In genomic region chr8:47932028-47932790, GRCm38 (mm10) we compare ENCODE assay signal across 9 mouse cellular contexts. TPM values are rescaled to one million over a fixed set of nuclear protein-coding genes. Genes with fewer than 3 reads are reported as not detected.
DNase-seq lines count a peak whose midpoint lies in the region; ATAC-seq and TF ChIP-seq lines count a peak whose summit lies in the region.
"Had no signal": no experiment of that assay in that cellular context is flagged by ENCODE, and none has a peak within 500 bp of the region (broad histone marks: within the 10 kb centered on the region; RNA-seq: fewer than 3 reads in every experiment).

No protein-coding gene starts in this region.

- H3K4me1 ChIP-seq in kidney, embryonic 14.5 days (ENCODE audit: control insufficient read depth, insufficient read depth, low read length), result peaks cover 25% of the 10 kb centered on the region
- H3K4me1 ChIP-seq in embryonic fibroblast, embryonic 13.5 days (ENCODE audit: control insufficient read depth, insufficient read depth, low read length), result peaks cover 35% of the 10 kb centered on the region
- peaks cover 39% of the 10 kb centered on the region for H3K4me1 ChIP-seq in intestine, embryonic 14.5 days (replicated peaks; ENCODE audit: control insufficient read depth, insufficient read depth, low read length)
- peaks cover 28% of the 10 kb centered on the region for H3K4me1 ChIP-seq in lung, embryonic 14.5 days (ENCODE audit: insufficient read depth)
- H3K4me1 ChIP-seq in stomach, embryonic 16.5 days (ENCODE audit: control insufficient read depth, insufficient read depth, low read length), result peaks cover 26% of the 10 kb centered on the region
- no peaks in the 10 kb centered on the region; the same call in 1 of the 2 replicates for H3K4me1 ChIP-seq in thymus, adult 2 months (replicated peaks; ENCODE audit: control insufficient read depth, insufficient read depth, low read length)

- ATAC-seq in kidney, embryonic 14.5 days (ENCODE audit: low FRiP score, low TSS enrichment), result peak; percentile 73
- ATAC-seq in intestine, embryonic 14.5 days (replicated peaks; ENCODE audit: low FRiP score, low TSS enrichment, low read depth), result peak; percentile 65
- ATAC-seq in lung, embryonic 14.5 days (ENCODE audit: insufficient read depth), result peak; percentile 84
- ATAC-seq in stomach, embryonic 16.5 days (ENCODE audit: insufficient read depth, low FRiP score), result peak; percentile 78

- H3K4me3 ChIP-seq in kidney, embryonic 14.5 days (ENCODE audit: low read length), result no peak overlapping the region
- no peak overlapping the region for H3K4me3 ChIP-seq in embryonic fibroblast, embryonic 13.5 days (ENCODE audit: insufficient read depth, low read length)
- H3K4me3 ChIP-seq in intestine, embryonic 14.5 days (ENCODE audit: low read depth, low read length), result no peak overlapping the region
- peak overlapping the region; percentile 14 for H3K4me3 ChIP-seq in lung, embryonic 14.5 days (ENCODE audit: low read depth, low read length)
- H3K4me3 ChIP-seq in stomach, embryonic 16.5 days (replicated peaks; ENCODE audit: low read length), result peak overlapping the region; percentile 12; the same call in 1 of the 2 replicates
- H3K4me3 ChIP-seq in thymus, adult 2 months (ENCODE audit: control insufficient read depth, insufficient read depth, low read length), result no peak overlapping the region

- no peaks in the 10 kb centered on the region for H3K9me3 ChIP-seq in kidney, embryonic 14.5 days (ENCODE audit: control insufficient read depth, low read length)
- H3K9me3 ChIP-seq in intestine, embryonic 14.5 days (ENCODE audit: control insufficient read depth, low read length), result no peaks in the 10 kb centered on the region
- no peaks in the 10 kb centered on the region for H3K9me3 ChIP-seq in lung, embryonic 14.5 days (ENCODE audit: low read depth, low read length)
- H3K9me3 ChIP-seq in stomach, embryonic 16.5 days (replicated peaks; ENCODE audit: control insufficient read depth, low read length), result no peaks in the 10 kb centered on the region
- H3K9me3 ChIP-seq: G1E had no signal

- H3K4me2 ChIP-seq in kidney, embryonic 14.5 days (replicated peaks; ENCODE audit: low read depth, low read length), result peak overlapping the region; percentile 36
- H3K4me2 ChIP-seq in intestine, embryonic 14.5 days (ENCODE audit: low read length), result peak overlapping the region; percentile 44
- peak overlapping the region; percentile 59 for H3K4me2 ChIP-seq in lung, embryonic 14.5 days
- H3K4me2 ChIP-seq in stomach, embryonic 16.5 days (ENCODE audit: low read depth, low read length), result peak overlapping the region; percentile 30

- WGBS in kidney, embryonic 14.5 days, result 26% methylated on average over 16 of the region's 16 CpGs
- WGBS in intestine, embryonic 14.5 days, result 19% methylated on average over 16 of the region's 16 CpGs
- 7% methylated on average over 16 of the region's 16 CpGs for WGBS in lung, embryonic 14.5 days
- 16% methylated on average over 16 of the region's 16 CpGs for WGBS in stomach, embryonic 16.5 days
- WGBS in thymus, adult 2 months, result 95% methylated on average over 16 of the region's 16 CpGs

- TF ChIP-seq POLR2A in embryonic fibroblast, embryonic 13.5 days (IDR thresholded peaks at IDR 0.05; ENCODE audit: low read depth, low read length), result peak; percentile 24; the same call in 1 of the 2 replicates
- no peak for TF ChIP-seq POLR2A in thymus, adult 2 months (IDR thresholded peaks at IDR 0.05; ENCODE audit: control insufficient read depth, extremely low read depth, insufficient read depth, low read length, poor library complexity)

- H3K27me3 ChIP-seq in kidney, embryonic 14.5 days (ENCODE audit: control insufficient read depth, insufficient read depth, low read length), result no peaks in the 10 kb centered on the region
- H3K27me3 ChIP-seq in intestine, embryonic 14.5 days (replicated peaks; ENCODE audit: control insufficient read depth, insufficient read depth, low read length), result no peaks in the 10 kb centered on the region
- no peaks in the 10 kb centered on the region for H3K27me3 ChIP-seq in lung, embryonic 14.5 days (ENCODE audit: insufficient read depth, low read length)
- no peaks in the 10 kb centered on the region for H3K27me3 ChIP-seq in stomach, embryonic 16.5 days (ENCODE audit: control insufficient read depth, insufficient read depth, low read length)
- no peaks in the 10 kb centered on the region for H3K27me3 ChIP-seq in thymus, adult 2 months (ENCODE audit: control insufficient read depth, insufficient read depth, low read length)

- DNase-seq in kidney, adult 18-20 months, result no peak
- DNase-seq in intestine, embryonic 14.5 days (ENCODE audit: low spot score), result no peak
- peak; percentile 83 for DNase-seq in lung, embryonic 14.5 days
- no peak for DNase-seq in thymus, adult 2 months
- DNase-seq in layer of hippocampus, adult 11-12 months (ENCODE audit: low spot score), result no peak

- H3K36me3 ChIP-seq in kidney, embryonic 14.5 days (ENCODE audit: control insufficient read depth, insufficient read depth, low read length), result no peaks in the 10 kb centered on the region
- no peaks in the 10 kb centered on the region for H3K36me3 ChIP-seq in intestine, embryonic 14.5 days (ENCODE audit: control insufficient read depth, insufficient read depth, low read length)
- H3K36me3 ChIP-seq in lung, embryonic 14.5 days (ENCODE audit: insufficient read depth), result no peaks in the 10 kb centered on the region
- H3K36me3 ChIP-seq in stomach, embryonic 16.5 days (ENCODE audit: control insufficient read depth, insufficient read depth, low read length), result no peaks in the 10 kb centered on the region
- no peaks in the 10 kb centered on the region for H3K36me3 ChIP-seq in thymus, adult 2 months (ENCODE audit: control insufficient read depth, insufficient read depth, low read length)

- H3K9ac ChIP-seq in kidney, embryonic 14.5 days (ENCODE audit: low read depth, low read length), result no peak overlapping the region
- no peak overlapping the region for H3K9ac ChIP-seq in intestine, embryonic 14.5 days (ENCODE audit: low read length)
- no peak overlapping the region for H3K9ac ChIP-seq in lung, embryonic 14.5 days
- no peak overlapping the region for H3K9ac ChIP-seq in stomach, embryonic 16.5 days (ENCODE audit: low read length)

- peak; percentile 72; the same call in 1 of the 2 replicates for TF ChIP-seq CTCF in embryonic fibroblast, embryonic 13.5 days (IDR thresholded peaks at IDR 0.05; ENCODE audit: borderline replicate concordance, insufficient read depth, low read length)
- peak; percentile 50 for TF ChIP-seq CTCF in lung, embryonic 14.5 days (IDR thresholded peaks at IDR 0.05; ENCODE audit: low read depth)
- TF ChIP-seq CTCF in thymus, adult 2 months (IDR thresholded peaks at IDR 0.05; ENCODE audit: borderline replicate concordance, control insufficient read depth, extremely low read depth, insufficient read depth, low read length, poor library complexity), result no peak

- H3K27ac ChIP-seq in kidney, embryonic 14.5 days (ENCODE audit: low read depth, low read length), result peak overlapping the region; percentile 76; the same call in 1 of the 2 replicates
- H3K27ac ChIP-seq in embryonic fibroblast, embryonic 13.5 days (ENCODE audit: insufficient read depth, low read length), result peak overlapping the region; percentile 97
- peak overlapping the region; percentile 67 for H3K27ac ChIP-seq in intestine, embryonic 14.5 days (ENCODE audit: low read depth)
- H3K27ac ChIP-seq in lung, embryonic 14.5 days (ENCODE audit: low read depth), result peak overlapping the region; percentile 85
- peak overlapping the region; percentile 34; the same call in 1 of the 2 replicates for H3K27ac ChIP-seq in stomach, embryonic 16.5 days (ENCODE audit: low read length)
- no peak overlapping the region for H3K27ac ChIP-seq in thymus, adult 2 months (ENCODE audit: control insufficient read depth, insufficient read depth, low read length)

RNA-seq across cellular contexts. Expression of gene Wwc2, which starts 58.5 kb away (rescaled TPM):
- polyA plus RNA-seq in kidney, embryonic 14.5 days (2014; fragmentation: Nextera tagmentation; extraction: Ambion mirVana), result 14.5 and 18.5 TPM in 2 replicates
- 41.4 and 52.9 TPM in 2 replicates for polyA plus RNA-seq in embryonic fibroblast, embryonic 13.5 days (2011; ENCODE audit: insufficient read length, low read depth, missing spikeins)
- 10.4 and 10.6 TPM in 2 replicates for polyA plus RNA-seq in intestine, embryonic 14.5 days (2014; fragmentation: Nextera tagmentation; extraction: Ambion mirVana)
- polyA plus RNA-seq in lung, embryonic 14.5 days (2014; fragmentation: Nextera tagmentation; extraction: Ambion mirVana), result 16.6 and 17.1 TPM in 2 replicates
- 7.2 and 8.0 TPM in 2 replicates for polyA plus RNA-seq in stomach, embryonic 16.5 days (2015; fragmentation: Nextera tagmentation; extraction: Ambion mirVana)
- 1.8 and 2.0 TPM in 2 replicates for polyA plus RNA-seq in thymus, adult 2 months (2012; rRNA removed)

Comparison
In these comparisons a context has a peak if more than half of its experiments do, and no peak if none do; other contexts are left out.
1. H3K4me3 ChIP-seq: peak in lung, embryonic 14.5 days (single experiment) and stomach, embryonic 16.5 days (single experiment); none in kidney, embryonic 14.5 days (single experiment), embryonic fibroblast, embryonic 13.5 days (single experiment), intestine, embryonic 14.5 days (single experiment) and thymus, adult 2 months (single experiment).
2. Peak in every context shown above with its lines, with median percentiles within 50 percentile points of each other: ATAC-seq and H3K4me2 ChIP-seq.